Mouse (Mus musculus) liver, embryonic 12.5 days (tissue): ENCODE measurements around the gene Dmpk. TPM values are rescaled to one million over a fixed set of nuclear protein-coding genes. Genes with fewer than 3 reads are reported as not detected.

Source experiments
- ATAC-seq: fragments of 200-750 bp; cut with Nextera tagmentation; 2 replicates; pipeline ENCODE4 v1.8.0; 2017; ENCODE audit warnings: moderate number of reproducible peaks, mild to moderate bottlenecking, moderate library complexity
- H3K27ac ChIP-seq: fragments of 300-500 bp; sonication (generic); 2 replicates; pipeline ENCODE4 v1.5.1; 2016; ENCODE audit warnings: mild to moderate bottlenecking
- H3K27me3 ChIP-seq: fragments of 300-500 bp; sonication (generic); replicated peaks from 2 replicates; pipeline ENCODE4 v1.6.1; 2016; ENCODE audit warnings: mild to moderate bottlenecking, moderate library complexity
- H3K36me3 ChIP-seq: fragments of 300-500 bp; sonication (generic); 2 replicates; pipeline ENCODE4 v1.6.1; 2016; ENCODE audit warnings: mild to moderate bottlenecking, moderate library complexity
- H3K4me1 ChIP-seq: fragments of 300-500 bp; sonication (generic); 2 replicates; pipeline ENCODE4 v1.6.1; 2016
- H3K4me2 ChIP-seq: fragments of 300-500 bp; sonication (generic); 2 replicates; pipeline ENCODE4 v1.6.1; 2016; ENCODE audit warnings: mild to moderate bottlenecking, moderate library complexity
- H3K4me3 ChIP-seq: fragments of 300-500 bp; sonication (generic); 2 replicates; pipeline ENCODE4 v1.5.1; 2016; ENCODE audit warnings: mild to moderate bottlenecking, moderate library complexity
- H3K9ac ChIP-seq: fragments of 300-500 bp; sonication (generic); 2 replicates; pipeline ENCODE4 v1.6.1; 2016; ENCODE audit warnings: mild to moderate bottlenecking, moderate library complexity
- H3K9me3 ChIP-seq: fragments of 300-500 bp; sonication (generic); replicated peaks from 2 replicates; pipeline ENCODE4 v1.6.1; 2016; ENCODE audit warnings: mild to moderate bottlenecking, moderate library complexity
- WGBS: fragments of 180-500 bp; shearing (Covaris S2); methylation state at CpG from one replicate; pipeline ENCODE4 v1.1.7; 2016; ENCODE audit not compliant: insufficient replicate concordance; 5-methylcytosine and 5-hydroxymethylcytosine counted together
- polyA plus RNA-seq: library from polyadenylated mRNA; unstranded; fragments of >200 nt; fragmentation: Nextera tagmentation; extraction: Ambion mirVana; gene quantifications from 2 replicates; pipeline ENCODE4 v1.2.1, GENCODE M21; 2016

The Dmpk gene
- polyA plus RNA-seq, 1 experiment from 2014 or later = 8.5 TPM

GRCm38 (mm10) chr7:19076586-19076991 is 7.1 kb upstream of the Dmpk start:
- peak overlapping the region; percentile 81 for H3K4me3 ChIP-seq
- peaks cover 37% of the 10 kb centered on the region for H3K36me3 ChIP-seq
- peaks cover 42% of the 10 kb centered on the region for H3K4me1 ChIP-seq
- H3K27ac ChIP-seq = peak overlapping the region; percentile 81
- no peaks in the 10 kb centered on the region for H3K9me3 ChIP-seq
- peak overlapping the region; percentile 95 for H3K4me2 ChIP-seq
- H3K9ac ChIP-seq = peak overlapping the region; percentile 86
- ATAC-seq = no peak
- WGBS = under 1% methylated on average over 22 of the region's 22 CpGs
- peaks cover 46% of the 10 kb centered on the region for H3K27me3 ChIP-seq

GRCm38 (mm10) chr7:19077761-19078160 is 5.9 kb upstream of the Dmpk start:
- Histone ChIP-seq H3K36me3 (peaks cover 49% of the 10 kb centered on the region), H3K27ac (no peak overlapping the region), H3K9me3 (no peaks in the 10 kb centered on the region), H3K4me1 (peaks cover 54% of the 10 kb centered on the region), H3K9ac (0 out of 2 replicates have a peak overlapping the region, but pooled peaks have one; percentile 86), H3K4me2 (peak overlapping the region; percentile 95), H3K4me3 (peak overlapping the region; percentile 81; the same call in 1 of the 2 replicates), H3K27me3 (peaks cover 50% of the 10 kb centered on the region)
- 14% methylated on average over 14 of the region's 14 CpGs for WGBS
- ATAC-seq = no peak

GRCm38 (mm10) chr7:19078732-19079131 is 4.9 kb upstream of the Dmpk start:
- Histone ChIP-seq H3K4me1 (peaks cover 63% of the 10 kb centered on the region), H3K9me3 (no peaks in the 10 kb centered on the region), H3K27me3 (peaks cover 50% of the 10 kb centered on the region), H3K4me2 (0 out of 2 replicates have a peak overlapping the region, but pooled peaks have one; percentile 95), H3K9ac (no peak overlapping the region), H3K27ac (no peak overlapping the region), H3K4me3 (no peak overlapping the region), H3K36me3 (peaks cover 55% of the 10 kb centered on the region)
- no peak for ATAC-seq
- WGBS = 74% methylated on average over 3 of the region's 3 CpGs

GRCm38 (mm10) chr7:19080451-19080950 is 3.1 kb upstream of the Dmpk start:
- H3K4me1 ChIP-seq = peaks cover 74% of the 10 kb centered on the region
- H3K9me3 ChIP-seq = no peaks in the 10 kb centered on the region
- no peak overlapping the region for H3K9ac ChIP-seq
- ATAC-seq = no peak
- no peak overlapping the region for H3K4me3 ChIP-seq
- H3K4me2 ChIP-seq = no peak overlapping the region
- H3K27ac ChIP-seq = no peak overlapping the region
- H3K27me3 ChIP-seq = peaks cover 62% of the 10 kb centered on the region
- peaks cover 55% of the 10 kb centered on the region for H3K36me3 ChIP-seq
- 85% methylated on average over 19 of the region's 19 CpGs for WGBS

GRCm38 (mm10) chr7:19082171-19082570 is 1.5 kb upstream of the Dmpk start:
- ATAC-seq = no peak

GRCm38 (mm10) chr7:19083096-19083495 is 553 bp upstream of the Dmpk start:
- H3K27ac ChIP-seq = no peak overlapping the region
- peaks cover 80% of the 10 kb centered on the region for H3K4me1 ChIP-seq
- no peak overlapping the region for H3K9ac ChIP-seq
- WGBS = 67% methylated on average over 6 of the region's 6 CpGs
- no peak for ATAC-seq
- no peak overlapping the region for H3K4me3 ChIP-seq
- peaks cover 86% of the 10 kb centered on the region for H3K27me3 ChIP-seq
- peaks cover 58% of the 10 kb centered on the region for H3K36me3 ChIP-seq
- H3K4me2 ChIP-seq = no peak overlapping the region
- no peaks in the 10 kb centered on the region for H3K9me3 ChIP-seq

More at GRCm38 (mm10) chr7:19082171-19082570, 1.5 kb upstream of the Dmpk start:
- no peak overlapping the region for H3K27ac ChIP-seq
- 79% methylated on average over 4 of the region's 4 CpGs for WGBS
- H3K27me3 ChIP-seq = peaks cover 76% of the 10 kb centered on the region
- peaks cover 80% of the 10 kb centered on the region for H3K4me1 ChIP-seq
- H3K36me3 ChIP-seq = peaks cover 56% of the 10 kb centered on the region
- H3K9me3 ChIP-seq = no peaks in the 10 kb centered on the region
- no peak overlapping the region for H3K4me3 ChIP-seq
- no peak overlapping the region for H3K9ac ChIP-seq
- H3K4me2 ChIP-seq = no peak overlapping the region

- ATAC-seq = no peak
- Histone ChIP-seq H3K27me3 (peaks cover 93% of the 10 kb centered on the region), H3K4me2 (no peak overlapping the region), H3K27ac (no peak overlapping the region), H3K4me3 (0 out of 2 replicates have a peak overlapping the region, but pooled peaks have one; percentile 0), H3K9ac (no peak overlapping the region), H3K36me3 (peaks cover 45% of the 10 kb centered on the region), H3K4me1 (peaks cover 75% of the 10 kb centered on the region), H3K9me3 (no peaks in the 10 kb centered on the region)
- 47% methylated on average over 6 of the region's 6 CpGs for WGBS
Measured at GRCm38 (mm10) chr7:19084277-19084771, 675 bp downstream of the Dmpk start.

GRCm38 (mm10) chr7:19084921-19085473 is 1.3 kb downstream of the Dmpk start:
- Histone ChIP-seq H3K4me2 (peak overlapping the region; percentile 69), H3K27ac (no peak overlapping the region), H3K4me3 (no peak overlapping the region), H3K9me3 (no peaks in the 10 kb centered on the region), H3K36me3 (peaks cover 39% of the 10 kb centered on the region), H3K4me1 (peaks cover 72% of the 10 kb centered on the region), H3K9ac (no peak overlapping the region), H3K27me3 (peaks cover 93% of the 10 kb centered on the region)
- WGBS = 21% methylated on average over 9 of the region's 9 CpGs
- ATAC-seq = no peak

GRCm38 (mm10) chr7:19085495-19085894 is 1.8 kb downstream of the Dmpk start:
- no peak overlapping the region for H3K9ac ChIP-seq
- 0 out of 2 replicates have a peak overlapping the region, but pooled peaks have one; percentile 43 for H3K27ac ChIP-seq
- peaks cover 72% of the 10 kb centered on the region for H3K4me1 ChIP-seq
- no peaks in the 10 kb centered on the region for H3K9me3 ChIP-seq
- H3K36me3 ChIP-seq = peaks cover 34% of the 10 kb centered on the region
- WGBS = 11% methylated on average over 6 of the region's 6 CpGs
- ATAC-seq = no peak
- peak overlapping the region; percentile 33 for H3K4me3 ChIP-seq
- peaks cover 93% of the 10 kb centered on the region for H3K27me3 ChIP-seq
- H3K4me2 ChIP-seq = peak overlapping the region; percentile 69

- peak overlapping the region; percentile 69 for H3K4me2 ChIP-seq
- H3K36me3 ChIP-seq = peaks cover 28% of the 10 kb centered on the region
- H3K4me1 ChIP-seq = peaks cover 72% of the 10 kb centered on the region
- peak overlapping the region; percentile 33 for H3K4me3 ChIP-seq
- no peaks in the 10 kb centered on the region for H3K9me3 ChIP-seq
- peaks cover 93% of the 10 kb centered on the region for H3K27me3 ChIP-seq
- 4% methylated on average over 14 of the region's 14 CpGs for WGBS
- H3K9ac ChIP-seq = 0 out of 2 replicates have a peak overlapping the region, but pooled peaks have one; percentile 27
- 0 out of 2 replicates have a peak overlapping the region, but pooled peaks have one; percentile 43 for H3K27ac ChIP-seq
- peak; percentile 75 for ATAC-seq
Measured at GRCm38 (mm10) chr7:19086042-19086441, 2.4 kb downstream of the Dmpk start.

GRCm38 (mm10) chr7:19086760-19087159 is 3.1 kb downstream of the Dmpk start:
- Histone ChIP-seq H3K36me3 (peaks cover 21% of the 10 kb centered on the region), H3K4me2 (peak overlapping the region; percentile 69), H3K4me1 (peaks cover 71% of the 10 kb centered on the region), H3K4me3 (no peak overlapping the region), H3K27ac (no peak overlapping the region), H3K9me3 (no peaks in the 10 kb centered on the region), H3K9ac (no peak overlapping the region), H3K27me3 (peaks cover 93% of the 10 kb centered on the region)
- WGBS = 55% methylated on average over 18 of the region's 18 CpGs
- ATAC-seq = no peak

- no peaks in the 10 kb centered on the region for H3K9me3 ChIP-seq
- 26% methylated on average over 10 of the region's 10 CpGs for WGBS
- H3K27ac ChIP-seq = no peak overlapping the region
- no peak overlapping the region for H3K4me3 ChIP-seq
- H3K9ac ChIP-seq = no peak overlapping the region
- H3K27me3 ChIP-seq = peaks cover 92% of the 10 kb centered on the region
- H3K36me3 ChIP-seq = 0 out of 2 replicates have a peak, but pooled peaks cover 5% of the 10 kb centered on the region
- peaks cover 71% of the 10 kb centered on the region for H3K4me1 ChIP-seq
- no peak overlapping the region for H3K4me2 ChIP-seq
- no peak for ATAC-seq
Measured at GRCm38 (mm10) chr7:19088813-19089212, 5.2 kb downstream of the Dmpk start.
